Mouse (Mus musculus): ENCODE measurements around the gene Efna5. TPM values are rescaled to one million over a fixed set of nuclear protein-coding genes. Genes with fewer than 3 reads are reported as not detected.

The Efna5 gene
- total RNA-seq (2014; fragmentation: Nextera tagmentation) (not detected in 2 replicates), total RNA-seq (2017) (0.05 and 0.12 TPM in 2 replicates), polyA plus RNA-seq (2012) (not detected in 2 replicates)

GRCm38 (mm10) chr17:62881176-62881790 is at the start of gene Efna5:
Gene Efna5, minus strand, starts transcription at chr17:62881317.
- no peaks in the 10 kb centered on the region for H3K27me3 ChIP-seq (ENCODE audit: insufficient read depth, low read length)
- peaks cover 46% of the 10 kb centered on the region for H3K9me3 ChIP-seq (replicated peaks)
- no peak for ATAC-seq (ENCODE audit: extremely low read depth, insufficient number of reproducible peaks, low FRiP score, poor library complexity, severe bottlenecking)
- no peak within 1 kb of the TSS; the same call in 1 of the 2 replicates for H3K4me3 ChIP-seq (ENCODE audit: low read depth, low read length)
- DNase-seq (ENCODE audit: low spot score) = no peak
- H3K4me1 ChIP-seq (ENCODE audit: insufficient read depth, low read depth, low read length) = no peaks in the 10 kb centered on the region
- TF ChIP-seq GATA2 (IDR thresholded peaks at IDR 0.05; ENCODE audit: borderline replicate concordance, low read depth, low read length) (no peak), GATA1 (IDR thresholded peaks at IDR 0.05; ENCODE audit: borderline replicate concordance, low read length) (no peak), CTCF (IDR thresholded peaks at IDR 0.05; ENCODE audit: low read depth, low read length) (no peak), POLR2AphosphoS5 (IDR thresholded peaks at IDR 0.05; ENCODE audit: insufficient replicate concordance, low read depth, low read length) (no peak), TAL1 (conservative IDR thresholded peaks at IDR 0.05; ENCODE audit: low read depth, low read length) (no peak)
- H3K36me3 ChIP-seq (replicated peaks) = no peaks in the 10 kb centered on the region

- H3K27me3 ChIP-seq (ENCODE audit: insufficient read depth, low read length) = no peaks in the 10 kb centered on the region
- TF ChIP-seq GATA2 (IDR thresholded peaks at IDR 0.05; ENCODE audit: borderline replicate concordance, low read depth, low read length) (no peak), TAL1 (conservative IDR thresholded peaks at IDR 0.05; ENCODE audit: low read depth, low read length) (no peak), CTCF (IDR thresholded peaks at IDR 0.05; ENCODE audit: low read depth, low read length) (no peak), GATA1 (IDR thresholded peaks at IDR 0.05; ENCODE audit: borderline replicate concordance, low read length) (no peak), POLR2AphosphoS5 (IDR thresholded peaks at IDR 0.05; ENCODE audit: insufficient replicate concordance, low read depth, low read length) (no peak)
- no peaks in the 10 kb centered on the region for H3K36me3 ChIP-seq (replicated peaks)
- no peak overlapping the region for H3K4me3 ChIP-seq (ENCODE audit: low read depth, low read length)
- H3K4me1 ChIP-seq (ENCODE audit: insufficient read depth, low read depth, low read length) = no peaks in the 10 kb centered on the region
- ATAC-seq (ENCODE audit: extremely low read depth, insufficient number of reproducible peaks, low FRiP score, poor library complexity, severe bottlenecking) = no peak
- H3K9me3 ChIP-seq (replicated peaks) = no peaks in the 10 kb centered on the region
- no peak for DNase-seq (ENCODE audit: low spot score)
Observed at GRCm38 (mm10) chr17:62915304-62915703, 34.2 kb upstream of the Efna5 start.

- TF ChIP-seq GATA1 (IDR thresholded peaks at IDR 0.05; ENCODE audit: borderline replicate concordance, low read length) = no peak
- no peak for TF ChIP-seq CTCF (IDR thresholded peaks at IDR 0.05; ENCODE audit: low read depth, low read length)
- TF ChIP-seq POLR2AphosphoS5 (IDR thresholded peaks at IDR 0.05; ENCODE audit: insufficient replicate concordance, low read depth, low read length) = no peak
- TF ChIP-seq GATA2 (IDR thresholded peaks at IDR 0.05; ENCODE audit: borderline replicate concordance, low read depth, low read length) = no peak
- no peak for TF ChIP-seq TAL1 (conservative IDR thresholded peaks at IDR 0.05; ENCODE audit: low read depth, low read length)
- ATAC-seq (ENCODE audit: extremely low read depth, insufficient number of reproducible peaks, low FRiP score, poor library complexity, severe bottlenecking) (no peak), DNase-seq (ENCODE audit: low spot score) (no peak)
- Histone ChIP-seq H3K9me3 (replicated peaks) (no peaks in the 10 kb centered on the region), H3K27me3 (ENCODE audit: insufficient read depth, low read length) (no peaks in the 10 kb centered on the region), H3K4me1 (ENCODE audit: insufficient read depth, low read depth, low read length) (no peaks in the 10 kb centered on the region), H3K4me3 (ENCODE audit: low read depth, low read length) (no peak overlapping the region), H3K36me3 (replicated peaks) (no peaks in the 10 kb centered on the region)
Observed at GRCm38 (mm10) chr17:62905692-62906445, 24.8 kb upstream of the Efna5 start.

GRCm38 (mm10) chr17:62899066-62899465 is 17.9 kb upstream of the Efna5 start:
- ATAC-seq (ENCODE audit: extremely low read depth, insufficient number of reproducible peaks, low FRiP score, poor library complexity, severe bottlenecking) (no peak), DNase-seq (ENCODE audit: low spot score) (no peak)
- no peaks in the 10 kb centered on the region for H3K27me3 ChIP-seq (ENCODE audit: insufficient read depth, low read length)
- H3K9me3 ChIP-seq (replicated peaks) = no peaks in the 10 kb centered on the region
- H3K4me3 ChIP-seq (ENCODE audit: low read depth, low read length) = no peak overlapping the region
- H3K4me1 ChIP-seq (ENCODE audit: insufficient read depth, low read depth, low read length) = no peaks in the 10 kb centered on the region
- TF ChIP-seq GATA2 (IDR thresholded peaks at IDR 0.05; ENCODE audit: borderline replicate concordance, low read depth, low read length) (no peak), TAL1 (conservative IDR thresholded peaks at IDR 0.05; ENCODE audit: low read depth, low read length) (no peak), POLR2AphosphoS5 (IDR thresholded peaks at IDR 0.05; ENCODE audit: insufficient replicate concordance, low read depth, low read length) (no peak), GATA1 (IDR thresholded peaks at IDR 0.05; ENCODE audit: borderline replicate concordance, low read length) (no peak), CTCF (IDR thresholded peaks at IDR 0.05; ENCODE audit: low read depth, low read length) (no peak)
- H3K36me3 ChIP-seq (replicated peaks) = no peaks in the 10 kb centered on the region

- ATAC-seq (ENCODE audit: extremely low read depth, insufficient number of reproducible peaks, low FRiP score, poor library complexity, severe bottlenecking) = no peak
Observed at GRCm38 (mm10) chr17:62889991-62890390, 8.9 kb upstream of the Efna5 start.

GRCm38 (mm10) chr17:62884129-62884506 is 3.0 kb upstream of the Efna5 start:
- H3K4me3 ChIP-seq (ENCODE audit: low read depth, low read length) = no peak overlapping the region
- no peak for DNase-seq (ENCODE audit: low spot score)
- no peak for TF ChIP-seq TAL1 (conservative IDR thresholded peaks at IDR 0.05; ENCODE audit: low read depth, low read length)
- TF ChIP-seq CTCF (IDR thresholded peaks at IDR 0.05; ENCODE audit: low read depth, low read length) = no peak
- no peak for TF ChIP-seq POLR2AphosphoS5 (IDR thresholded peaks at IDR 0.05; ENCODE audit: insufficient replicate concordance, low read depth, low read length)
- no peaks in the 10 kb centered on the region for H3K27me3 ChIP-seq (ENCODE audit: insufficient read depth, low read length)
- no peak for ATAC-seq (ENCODE audit: extremely low read depth, insufficient number of reproducible peaks, low FRiP score, poor library complexity, severe bottlenecking)
- H3K9me3 ChIP-seq (replicated peaks) = peaks cover 46% of the 10 kb centered on the region
- no peaks in the 10 kb centered on the region for H3K4me1 ChIP-seq (ENCODE audit: insufficient read depth, low read depth, low read length)
- no peaks in the 10 kb centered on the region for H3K36me3 ChIP-seq (replicated peaks)

More at GRCm38 (mm10) chr17:62889991-62890390, 8.9 kb upstream of the Efna5 start:
- DNase-seq (ENCODE audit: low spot score) = no peak
- no peaks in the 10 kb centered on the region for H3K27me3 ChIP-seq (ENCODE audit: insufficient read depth, low read length)
- TF ChIP-seq TAL1 (conservative IDR thresholded peaks at IDR 0.05; ENCODE audit: low read depth, low read length) = no peak
- no peak for TF ChIP-seq CTCF (IDR thresholded peaks at IDR 0.05; ENCODE audit: low read depth, low read length)
- no peak for TF ChIP-seq GATA1 (IDR thresholded peaks at IDR 0.05; ENCODE audit: borderline replicate concordance, low read length)
- TF ChIP-seq POLR2AphosphoS5 (IDR thresholded peaks at IDR 0.05; ENCODE audit: insufficient replicate concordance, low read depth, low read length) = no peak
- no peak for TF ChIP-seq GATA2 (IDR thresholded peaks at IDR 0.05; ENCODE audit: borderline replicate concordance, low read depth, low read length)
- H3K4me3 ChIP-seq (ENCODE audit: low read depth, low read length) = no peak overlapping the region
- H3K4me1 ChIP-seq (ENCODE audit: insufficient read depth, low read depth, low read length) = no peaks in the 10 kb centered on the region
- no peaks in the 10 kb centered on the region for H3K36me3 ChIP-seq (replicated peaks)
- no peaks in the 10 kb centered on the region for H3K9me3 ChIP-seq (replicated peaks)
